Mouse (Mus musculus): Measurements from ENCODE around the gene Pwwp2b. TPM values are rescaled to one million over a fixed set of nuclear protein-coding genes. Genes with fewer than 3 reads are reported as not detected.

The Pwwp2b gene
- polyA plus RNA-seq, 1 experiment from 2014 or later = 3.7 TPM

GRCm38 (mm10) chr7:139252566-139252965, 4.3 kb downstream of the Pwwp2b start:
- no peaks in the 10 kb centered on the region for H3K9me3 ChIP-seq
- no peak overlapping the region for H3K4me3 ChIP-seq
- no peak overlapping the region for H3K27ac ChIP-seq
- H3K36me3 ChIP-seq (replicated peaks) = peaks cover 16% of the 10 kb centered on the region
- WGBS = 90% methylated on average over 7 of the region's 7 CpGs
- peaks cover 52% of the 10 kb centered on the region for H3K27me3 ChIP-seq (ENCODE audit: poor library complexity, severe bottlenecking)
- H3K4me1 ChIP-seq = peaks cover 36% of the 10 kb centered on the region
- DNase-seq (ENCODE audit: extremely low spot score, low spot score) = no peak

DNA sequence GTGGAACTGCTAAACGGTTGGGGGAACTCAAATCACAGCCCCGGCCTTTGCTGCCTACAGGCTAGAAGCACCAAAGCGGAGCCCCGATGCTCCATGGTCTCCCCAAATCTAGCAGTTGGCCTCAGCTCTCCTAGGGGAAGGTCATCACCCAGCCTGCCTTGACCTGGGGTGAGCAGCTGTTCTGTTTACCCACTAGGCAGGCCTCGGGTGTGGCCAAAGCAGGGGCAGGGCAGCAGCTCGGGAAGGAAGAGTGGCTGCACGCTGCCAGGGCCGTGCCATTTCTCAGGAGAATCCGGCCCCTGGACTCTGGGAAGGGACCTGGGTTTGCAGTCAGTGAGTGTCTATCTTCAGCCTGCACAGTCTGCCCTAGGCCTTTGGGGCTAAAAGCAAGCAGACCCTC, 4.7 kb downstream of the Pwwp2b start:
- Histone ChIP-seq H3K27me3 (ENCODE audit: poor library complexity, severe bottlenecking) (peaks cover 48% of the 10 kb centered on the region), H3K4me1 (peaks cover 31% of the 10 kb centered on the region), H3K36me3 (replicated peaks) (peaks cover 16% of the 10 kb centered on the region), H3K4me3 (no peak overlapping the region), H3K27ac (no peak overlapping the region), H3K9me3 (no peaks in the 10 kb centered on the region)
- DNase-seq (ENCODE audit: extremely low spot score, low spot score) = no peak
- WGBS = 80% methylated on average over 9 of the region's 9 CpGs

- 76% methylated on average over 3 of the region's 3 CpGs for WGBS
- Histone ChIP-seq H3K27me3 (ENCODE audit: poor library complexity, severe bottlenecking) (peaks cover 43% of the 10 kb centered on the region), H3K4me1 (peaks cover 27% of the 10 kb centered on the region), H3K36me3 (replicated peaks) (peaks cover 16% of the 10 kb centered on the region), H3K9me3 (no peaks in the 10 kb centered on the region), H3K27ac (no peak overlapping the region), H3K4me3 (no peak overlapping the region)
- DNase-seq (ENCODE audit: extremely low spot score, low spot score) = no peak
Measured at GRCm38 (mm10) chr7:139253462-139253861, 5.2 kb downstream of the Pwwp2b start.

DNA sequence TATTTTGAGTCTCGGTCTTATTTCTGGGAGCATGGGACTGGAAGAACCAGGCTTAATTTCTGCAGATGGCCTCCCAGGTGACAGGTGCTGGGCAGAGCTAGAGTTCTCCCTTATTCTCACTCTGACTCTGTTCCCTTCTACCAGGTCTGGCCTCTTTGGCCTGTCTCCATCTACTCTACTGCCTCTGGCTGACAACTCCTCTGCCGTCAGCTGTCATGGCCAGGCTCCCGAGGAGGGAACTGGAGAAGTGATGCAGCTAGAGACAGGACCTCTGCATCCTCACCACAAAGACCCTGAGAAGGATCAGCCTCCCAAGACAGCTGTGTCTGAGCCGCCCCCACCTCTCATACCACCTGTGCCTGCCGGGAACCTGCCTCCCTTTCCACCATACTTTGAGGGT, 6.3 kb downstream of the Pwwp2b start:
- H3K27me3 ChIP-seq (ENCODE audit: poor library complexity, severe bottlenecking) = peaks cover 31% of the 10 kb centered on the region
- no peak overlapping the region for H3K27ac ChIP-seq
- H3K4me1 ChIP-seq = peaks cover 15% of the 10 kb centered on the region
- H3K4me3 ChIP-seq = no peak overlapping the region
- H3K36me3 ChIP-seq (replicated peaks) = peaks cover 16% of the 10 kb centered on the region
- 83% methylated on average over 5 of the region's 5 CpGs for WGBS
- no peaks in the 10 kb centered on the region for H3K9me3 ChIP-seq
- no peak for DNase-seq (ENCODE audit: extremely low spot score, low spot score)

DNA sequence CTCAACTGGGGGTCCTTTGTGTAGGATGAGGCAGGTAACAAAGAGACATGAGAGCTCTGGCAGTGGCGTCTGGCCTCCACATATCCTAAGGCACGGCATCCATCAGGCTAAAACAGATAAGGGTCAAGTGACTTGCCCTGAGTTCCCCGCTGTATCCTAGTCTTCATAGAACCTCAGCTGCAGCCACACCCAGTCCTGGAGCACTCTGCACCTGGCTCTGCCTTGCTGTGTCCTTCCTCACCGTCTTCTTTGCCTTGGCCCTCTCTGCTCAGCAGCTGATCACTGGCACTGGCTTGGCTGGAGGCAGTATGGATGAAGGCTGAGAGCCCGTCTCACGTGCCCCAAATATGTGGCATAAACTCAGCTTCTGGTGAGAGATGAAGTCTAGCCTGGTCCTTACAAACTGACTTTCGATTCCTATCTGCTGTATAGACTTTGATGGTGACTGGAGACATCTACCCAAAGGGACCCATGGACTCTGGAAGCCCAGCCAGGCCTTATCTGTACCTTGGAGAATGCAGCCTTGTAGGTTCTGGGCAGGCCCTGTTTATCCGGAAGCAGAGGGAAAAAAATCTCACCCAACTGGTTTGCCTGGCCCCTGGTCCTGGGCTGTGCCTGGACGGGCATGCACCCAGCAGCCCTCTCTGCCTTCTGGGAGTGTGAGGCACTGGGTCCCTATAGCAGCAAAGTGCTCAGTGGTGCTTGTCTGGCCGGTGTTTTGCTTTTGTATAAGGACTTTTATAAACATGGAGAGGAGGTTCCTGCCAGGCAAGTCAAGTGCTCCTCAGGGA, 9.7 kb downstream of the Pwwp2b start:
- H3K36me3 ChIP-seq (replicated peaks) = peaks cover 18% of the 10 kb centered on the region
- no peak overlapping the region for H3K27ac ChIP-seq
- H3K4me3 ChIP-seq = no peak overlapping the region
- 76% methylated on average over 10 of the region's 10 CpGs for WGBS
- 0 out of 2 replicates have a peak, but pooled peaks cover 3% of the 10 kb centered on the region for H3K9me3 ChIP-seq
- DNase-seq (ENCODE audit: extremely low spot score, low spot score) = no peak
- 0 out of 2 replicates have a peak, but pooled peaks cover 3% of the 10 kb centered on the region for H3K27me3 ChIP-seq (ENCODE audit: poor library complexity, severe bottlenecking)
- H3K4me1 ChIP-seq = peaks cover 5% of the 10 kb centered on the region

DNA sequence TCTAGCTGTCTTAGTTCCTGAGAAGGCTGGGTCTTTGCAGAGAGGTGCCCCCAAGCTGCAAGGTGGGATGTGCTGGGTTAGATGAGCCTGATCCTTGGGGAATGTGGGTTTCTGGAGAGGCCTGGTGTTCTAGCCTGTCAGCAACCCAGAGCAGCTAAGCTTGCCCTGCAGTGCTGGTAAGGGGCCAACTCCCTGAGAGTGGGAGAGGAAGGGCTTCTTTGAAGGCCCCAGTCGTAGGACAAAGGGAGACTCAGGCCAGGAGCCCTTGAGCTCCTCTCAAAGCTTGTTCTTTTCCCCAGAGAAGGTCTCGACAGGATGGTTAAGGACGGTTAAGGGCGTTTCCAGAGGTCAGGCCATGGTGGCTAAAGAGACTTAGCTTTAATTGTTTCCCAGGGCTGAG, 16.1 kb downstream of the Pwwp2b start:
- 37% methylated on average over 4 of the region's 4 CpGs for WGBS
- 0 out of 2 replicates have a peak overlapping the region, but pooled peaks have one; percentile 20 for H3K27ac ChIP-seq
- no peak overlapping the region for H3K4me3 ChIP-seq

DNA sequence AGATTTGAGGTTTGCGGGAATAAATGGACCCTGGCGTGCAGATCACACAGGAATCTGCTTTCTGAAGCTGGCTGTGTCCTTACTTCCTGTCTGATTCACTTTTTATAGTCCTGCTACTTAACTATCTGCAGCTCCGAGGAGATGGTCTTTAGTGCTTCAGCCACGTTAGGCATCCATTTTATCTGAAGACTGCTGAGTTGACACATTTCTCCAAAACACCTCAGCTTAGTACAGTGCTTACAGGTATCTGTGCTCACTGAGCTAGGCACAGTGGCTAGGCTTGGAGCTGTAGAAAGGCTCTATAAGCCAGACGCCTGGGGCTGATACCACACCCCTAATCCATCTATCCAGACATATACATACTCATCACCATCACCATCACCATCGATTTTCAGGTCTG, 17.4 kb downstream of the Pwwp2b start:
- Histone ChIP-seq H3K27me3 (ENCODE audit: poor library complexity, severe bottlenecking) (no peaks in the 10 kb centered on the region), H3K36me3 (replicated peaks) (no peaks in the 10 kb centered on the region), H3K27ac (no peak overlapping the region), H3K9me3 (0 out of 2 replicates have a peak, but pooled peaks cover 3% of the 10 kb centered on the region), H3K4me3 (no peak overlapping the region), H3K4me1 (peaks cover 14% of the 10 kb centered on the region)
- no peak for DNase-seq (ENCODE audit: extremely low spot score, low spot score)
- WGBS = 81% methylated on average over 6 of the region's 6 CpGs

More for the DNA sequence above, 16.1 kb downstream of the Pwwp2b start:
- Histone ChIP-seq H3K27me3 (ENCODE audit: poor library complexity, severe bottlenecking) (no peaks in the 10 kb centered on the region), H3K9me3 (0 out of 2 replicates have a peak, but pooled peaks cover 3% of the 10 kb centered on the region), H3K4me1 (peaks cover 14% of the 10 kb centered on the region), H3K36me3 (replicated peaks) (0 out of 2 replicates have a peak, but pooled peaks cover 2% of the 10 kb centered on the region)
- DNase-seq (ENCODE audit: extremely low spot score, low spot score) = no peak

GRCm38 (mm10) chr7:139266431-139266830, 18.1 kb downstream of the Pwwp2b start:
- DNase-seq (ENCODE audit: extremely low spot score, low spot score) = no peak
- H3K27ac ChIP-seq = no peak overlapping the region
- H3K4me3 ChIP-seq = no peak overlapping the region
- H3K4me1 ChIP-seq = peaks cover 14% of the 10 kb centered on the region
- WGBS = 79% methylated on average over 6 of the region's 6 CpGs
- no peaks in the 10 kb centered on the region for H3K36me3 ChIP-seq (replicated peaks)
- H3K9me3 ChIP-seq = no peaks in the 10 kb centered on the region
- no peaks in the 10 kb centered on the region for H3K27me3 ChIP-seq (ENCODE audit: poor library complexity, severe bottlenecking)

GRCm38 (mm10) chr7:139266886-139267870, 18.9 kb downstream of the Pwwp2b start:
- DNase-seq (ENCODE audit: extremely low spot score, low spot score) = no peak
- H3K9me3 ChIP-seq = no peaks in the 10 kb centered on the region
- H3K36me3 ChIP-seq (replicated peaks) = no peaks in the 10 kb centered on the region
- peaks cover 15% of the 10 kb centered on the region for H3K4me1 ChIP-seq
- H3K27ac ChIP-seq = no peak overlapping the region
- 70% methylated on average over 8 of the region's 8 CpGs for WGBS
- no peak overlapping the region for H3K4me3 ChIP-seq
- H3K27me3 ChIP-seq (ENCODE audit: poor library complexity, severe bottlenecking) = no peaks in the 10 kb centered on the region

GRCm38 (mm10) chr7:139270738-139271137, 22.5 kb downstream of the Pwwp2b start:
- H3K36me3 ChIP-seq (replicated peaks) = no peaks in the 10 kb centered on the region
- no peaks in the 10 kb centered on the region for H3K9me3 ChIP-seq
- peaks cover 22% of the 10 kb centered on the region for H3K4me1 ChIP-seq
- H3K27ac ChIP-seq = no peak overlapping the region
- H3K4me3 ChIP-seq = no peak overlapping the region
- 85% methylated on average over 1 of the region's 1 CpGs for WGBS
- no peaks in the 10 kb centered on the region for H3K27me3 ChIP-seq (ENCODE audit: poor library complexity, severe bottlenecking)
- no peak for DNase-seq (ENCODE audit: extremely low spot score, low spot score)

- no peak overlapping the region for H3K4me3 ChIP-seq
- H3K27ac ChIP-seq = no peak overlapping the region
- no peaks in the 10 kb centered on the region for H3K27me3 ChIP-seq (ENCODE audit: poor library complexity, severe bottlenecking)
- peaks cover 17% of the 10 kb centered on the region for H3K4me1 ChIP-seq
- 89% methylated on average over 5 of the region's 5 CpGs for WGBS
- H3K9me3 ChIP-seq = no peaks in the 10 kb centered on the region
- H3K36me3 ChIP-seq (replicated peaks) = no peaks in the 10 kb centered on the region
- DNase-seq (ENCODE audit: extremely low spot score, low spot score) = no peak
Measured at GRCm38 (mm10) chr7:139271871-139272270, 23.6 kb downstream of the Pwwp2b start.

DNA sequence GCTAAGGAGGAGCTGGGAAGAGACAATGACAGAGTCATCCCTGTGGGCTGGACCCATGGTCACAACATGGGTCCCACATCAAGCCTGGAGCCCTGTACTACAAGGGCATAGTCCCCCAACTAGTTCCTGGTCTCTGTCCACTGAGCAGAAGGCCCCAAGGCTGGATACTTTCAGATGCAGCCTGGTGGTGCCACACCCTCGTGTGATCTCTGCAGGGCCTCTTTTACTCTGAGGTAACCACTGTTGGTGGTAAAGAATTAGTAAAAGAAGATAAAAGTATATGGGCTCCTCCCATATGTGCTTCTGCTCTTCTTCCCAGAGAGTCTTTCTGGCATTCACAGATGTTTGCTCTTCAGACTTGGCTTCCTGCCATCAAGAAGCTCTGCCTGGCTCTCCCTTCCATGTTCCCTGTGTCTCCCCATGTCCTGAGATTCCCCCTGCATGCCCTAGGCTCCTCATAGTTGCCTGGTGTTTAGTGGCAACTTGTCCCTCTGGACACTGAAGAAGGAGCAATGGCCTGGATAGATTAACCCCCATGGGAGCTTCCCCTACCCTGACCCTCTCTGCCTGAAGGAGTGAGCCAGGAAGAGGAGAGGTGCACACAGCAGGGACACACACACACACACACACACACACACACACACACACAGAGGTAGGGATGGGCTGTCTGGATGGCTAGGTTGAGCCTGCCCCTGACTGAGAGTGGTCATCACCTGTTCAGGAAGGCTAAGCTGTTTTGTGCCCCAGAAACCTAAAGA, 24.5 kb downstream of the Pwwp2b start:
- Histone ChIP-seq H3K4me3 (no peak overlapping the region), H3K9me3 (no peaks in the 10 kb centered on the region), H3K4me1 (peaks cover 13% of the 10 kb centered on the region), H3K27me3 (ENCODE audit: poor library complexity, severe bottlenecking) (no peaks in the 10 kb centered on the region), H3K36me3 (replicated peaks) (no peaks in the 10 kb centered on the region), H3K27ac (0 out of 2 replicates have a peak overlapping the region, but pooled peaks have one; percentile 35)
- WGBS = 57% methylated on average over 1 of the region's 1 CpGs
- DNase-seq (ENCODE audit: extremely low spot score, low spot score) = no peak

All from forebrain, embryonic 10.5 days (tissue).